Mouse (Mus musculus) C2C12 (cell line): Measurements from ENCODE around the gene Fbxl17.

Source experiments
- CEBPB ChIP-seq: IDR thresholded peaks from one replicate; pipeline ENCODE4 v1.6.1; 2011; ENCODE audit warnings: low read depth, mild to moderate bottlenecking, control low read depth, moderate library complexity
- CTCF ChIP-seq: IDR thresholded peaks from one replicate; pipeline ENCODE4 v1.5.1; 2011; ENCODE audit not compliant: control insufficient read depth, insufficient read depth, insufficient read length
- FOSL1 ChIP-seq: IDR thresholded peaks from one replicate; pipeline ENCODE4 v1.8.0; 2011; ENCODE audit warnings: mild to moderate bottlenecking, low read length; ENCODE audit not compliant: poor library complexity, insufficient read depth, severe bottlenecking
- MAX ChIP-seq: IDR thresholded peaks from one replicate; pipeline ENCODE4 v1.6.1; 2011; ENCODE audit warnings: mild to moderate bottlenecking, control low read depth
- MYOD1 ChIP-seq: IDR thresholded peaks from one replicate; pipeline ENCODE4 v1.6.1; 2011; ENCODE audit warnings: low read depth; ENCODE audit not compliant: control insufficient read depth, insufficient read length
- MYOG ChIP-seq: IDR thresholded peaks from one replicate; pipeline ENCODE4 v1.6.1; 2011; ENCODE audit not compliant: control insufficient read depth, insufficient read length; ENCODE audit errors: extremely low read depth
- USF1 ChIP-seq: IDR thresholded peaks from one replicate; pipeline ENCODE4 v1.6.1; 2011; ENCODE audit warnings: low read depth, mild to moderate bottlenecking, control low read depth, moderate library complexity

DNA sequence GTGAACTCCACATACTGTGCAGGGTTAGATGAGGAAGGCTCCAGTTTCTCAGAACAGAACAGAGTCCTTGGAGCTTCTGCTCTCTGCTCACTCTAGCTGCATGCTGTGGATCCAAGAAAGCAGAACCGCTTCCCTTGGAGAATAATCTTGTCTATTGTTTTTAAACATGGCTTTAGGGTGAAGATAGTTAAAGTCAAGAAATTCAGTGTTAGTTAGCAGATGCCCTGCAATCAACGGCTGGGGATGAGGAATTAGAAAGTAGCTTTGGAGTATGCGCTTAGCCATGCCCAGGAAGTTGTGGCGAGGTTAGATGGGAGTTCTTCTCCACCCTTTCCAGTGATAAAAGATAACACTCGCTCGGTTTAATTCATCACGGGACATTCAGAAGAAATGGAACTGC is 306.6 kb downstream of the Fbxl17 start:
- TF ChIP-seq CTCF (no peak), MAX (no peak), USF1 (no peak), MYOD1 (no peak), FOSL1 (no peak), CEBPB (no peak), MYOG (no peak)
